Mouse (Mus musculus) neural tube, embryonic 15.5 days (tissue): ENCODE measurements around the gene Slc27a1. TPM values are rescaled to one million over a fixed set of nuclear protein-coding genes. Genes with fewer than 3 reads are reported as not detected.
"Not testable (repeated sequence)": the region's sequence is repeated elsewhere in the genome, so short reads cannot be mapped to it uniquely, and the experiment has no call there.

Source experiments
- ATAC-seq: fragments of 200-750 bp; cut with Nextera tagmentation; 2 replicates; pipeline ENCODE4 v1.8.0; 2017; ENCODE audit warnings: mild to moderate bottlenecking, moderate TSS enrichment, moderate library complexity; ENCODE audit not compliant: low FRiP score
- H3K27ac ChIP-seq: fragments of 300-500 bp; sonication (generic); replicated peaks from 2 replicates; pipeline ENCODE4 v1.5.1; 2015; ENCODE audit warnings: mild to moderate bottlenecking, inconsistent platforms
- H3K27me3 ChIP-seq: fragments of 300-500 bp; sonication (generic); replicated peaks from 2 replicates; pipeline ENCODE4 v1.6.1; 2015; ENCODE audit warnings: inconsistent platforms
- H3K36me3 ChIP-seq: fragments of 300-500 bp; sonication (generic); 2 replicates; pipeline ENCODE4 v1.6.1; 2015; ENCODE audit warnings: inconsistent platforms
- H3K4me1 ChIP-seq: fragments of 300-500 bp; sonication (generic); 2 replicates; pipeline ENCODE4 v1.6.1; 2015; ENCODE audit warnings: inconsistent platforms
- H3K4me2 ChIP-seq: fragments of 300-500 bp; sonication (generic); 2 replicates; pipeline ENCODE4 v1.6.1; 2015; ENCODE audit warnings: inconsistent platforms, mild to moderate bottlenecking, moderate library complexity
- H3K4me3 ChIP-seq: fragments of 300-500 bp; sonication (generic); replicated peaks from 2 replicates; pipeline ENCODE4 v1.5.1; 2015; ENCODE audit warnings: mild to moderate bottlenecking, inconsistent platforms
- H3K9ac ChIP-seq: fragments of 300-500 bp; sonication (generic); replicated peaks from 2 replicates; pipeline ENCODE4 v1.6.1; 2015; ENCODE audit warnings: mild to moderate bottlenecking, inconsistent platforms
- H3K9me3 ChIP-seq: fragments of 300-500 bp; sonication (generic); replicated peaks from 2 replicates; pipeline ENCODE4 v1.6.1; 2016; ENCODE audit warnings: inconsistent platforms
- WGBS: fragments of 180-500 bp; shearing (Covaris S2); methylation state at CpG from one replicate; pipeline ENCODE4 v1.1.7; 2015; ENCODE audit warnings: mixed read lengths; 5-methylcytosine and 5-hydroxymethylcytosine counted together
- polyA plus RNA-seq: library from polyadenylated mRNA; unstranded; fragments of >200 nt; fragmentation: Nextera tagmentation; extraction: Ambion mirVana; gene quantifications from 2 replicates; pipeline ENCODE4 v1.2.1, GENCODE M21; 2015

Slc27a1 gene
- polyA plus RNA-seq, result 83.0 and 85.9 TPM in 2 replicates

- no peaks in the 10 kb centered on the region for H3K36me3 ChIP-seq
Observed at GRCm38 (mm10) chr8:71568387-71568937, at the start of gene Slc27a1. TSS of gene Slc27a1 (plus strand) at chr8:71568882.

GRCm38 (mm10) chr8:71519037-71519825 is 49.5 kb upstream of the Slc27a1 start:
- H3K9me3 ChIP-seq, H3K36me3 ChIP-seq, H3K9ac ChIP-seq, H3K27ac ChIP-seq, H3K4me2 ChIP-seq, ATAC-seq, H3K4me3 ChIP-seq: not testable (repeated sequence)
- peaks cover 10% of the 10 kb centered on the region; the same call in 1 of the 2 replicates for H3K4me1 ChIP-seq
- WGBS, result 39% methylated on average over 9 of the region's 10 CpGs
- H3K27me3 ChIP-seq, result peaks cover 23% of the 10 kb centered on the region

More at GRCm38 (mm10) chr8:71568387-71568937, at the start of gene Slc27a1:
- H3K4me3 ChIP-seq, result peak within 1 kb of the TSS; percentile 69
- ATAC-seq, result peak; percentile 1; the same call in 1 of the 2 replicates
- H3K4me2 ChIP-seq, result peak within 1 kb of the TSS; percentile 88
- no peaks in the 10 kb centered on the region for H3K9me3 ChIP-seq
- 15% methylated on average over 13 of the region's 13 CpGs for WGBS
- peak within 1 kb of the TSS; percentile 92 for H3K27ac ChIP-seq
- H3K27me3 ChIP-seq, result peaks cover 25% of the 10 kb centered on the region
- H3K4me1 ChIP-seq, result peaks cover 42% of the 10 kb centered on the region
- peak within 1 kb of the TSS; percentile 84 for H3K9ac ChIP-seq

- peak overlapping the region; percentile 35 for H3K4me2 ChIP-seq
- H3K9ac ChIP-seq, result no peak overlapping the region
- WGBS, result 6% methylated on average over 17 of the region's 17 CpGs
- H3K27ac ChIP-seq, result no peak overlapping the region
- H3K27me3 ChIP-seq, result peaks cover 45% of the 10 kb centered on the region
- peak; percentile 84 for ATAC-seq
- no peak overlapping the region for H3K4me3 ChIP-seq
- no peaks in the 10 kb centered on the region for H3K9me3 ChIP-seq
- peaks cover 16% of the 10 kb centered on the region; the same call in 1 of the 2 replicates for H3K4me1 ChIP-seq
- no peaks in the 10 kb centered on the region for H3K36me3 ChIP-seq
Observed at GRCm38 (mm10) chr8:71521634-71522033, 47.0 kb upstream of the Slc27a1 start.

- Histone ChIP-seq H3K4me2 (peak within 1 kb of the TSS; percentile 6; the same call in 1 of the 2 replicates), H3K36me3 (no peaks in the 10 kb centered on the region), H3K9me3 (no peaks in the 10 kb centered on the region), H3K27ac (no peak within 1 kb of the TSS), H3K4me3 (no peak within 1 kb of the TSS), H3K27me3 (peaks cover 58% of the 10 kb centered on the region), H3K9ac (no peak within 1 kb of the TSS), H3K4me1 (peaks cover 13% of the 10 kb centered on the region; the same call in 1 of the 2 replicates)
- WGBS, result 10% methylated on average over 46 of the region's 46 CpGs
- no peak for ATAC-seq
Observed at GRCm38 (mm10) chr8:71525226-71526050, 43.2 kb upstream of the Slc27a1 start, which contains the start of gene Ccdc194. TSS of gene Ccdc194 (minus strand) at chr8:71525711.

- no peak for ATAC-seq
- 11% methylated on average over 6 of the region's 6 CpGs for WGBS
- Histone ChIP-seq H3K9ac (no peak overlapping the region), H3K4me3 (no peak overlapping the region), H3K9me3 (no peaks in the 10 kb centered on the region), H3K27ac (no peak overlapping the region), H3K4me2 (no peak overlapping the region), H3K27me3 (peaks cover 53% of the 10 kb centered on the region), H3K4me1 (peaks cover 13% of the 10 kb centered on the region; the same call in 1 of the 2 replicates), H3K36me3 (no peaks in the 10 kb centered on the region)
Observed at GRCm38 (mm10) chr8:71526272-71526671, 42.4 kb upstream of the Slc27a1 start.

- H3K4me3 ChIP-seq, result no peak overlapping the region
- H3K4me1 ChIP-seq, result 0 out of 2 replicates have a peak, but pooled peaks cover 5% of the 10 kb centered on the region
- ATAC-seq, result no peak
- WGBS, result 46% methylated on average over 3 of the region's 3 CpGs
- peaks cover 51% of the 10 kb centered on the region for H3K27me3 ChIP-seq
- H3K27ac ChIP-seq, result no peak overlapping the region
- H3K9ac ChIP-seq, result no peak overlapping the region
- H3K9me3 ChIP-seq, result no peaks in the 10 kb centered on the region
- no peak overlapping the region for H3K4me2 ChIP-seq
- no peaks in the 10 kb centered on the region for H3K36me3 ChIP-seq
Observed at GRCm38 (mm10) chr8:71527162-71527870, 41.4 kb upstream of the Slc27a1 start.

GRCm38 (mm10) chr8:71528362-71529073 is 40.2 kb upstream of the Slc27a1 start:
- ATAC-seq, result no peak
- no peaks in the 10 kb centered on the region for H3K9me3 ChIP-seq
- H3K9ac ChIP-seq, result no peak overlapping the region
- H3K36me3 ChIP-seq, result no peaks in the 10 kb centered on the region
- no peak overlapping the region for H3K4me3 ChIP-seq
- WGBS, result 84% methylated on average over 11 of the region's 11 CpGs
- H3K4me2 ChIP-seq, result no peak overlapping the region
- H3K27ac ChIP-seq, result no peak overlapping the region
- H3K4me1 ChIP-seq, result 0 out of 2 replicates have a peak, but pooled peaks cover 5% of the 10 kb centered on the region
- H3K27me3 ChIP-seq, result peaks cover 42% of the 10 kb centered on the region

- not testable (repeated sequence) for H3K9me3 ChIP-seq
Observed at GRCm38 (mm10) chr8:71530735-71531467, 37.8 kb upstream of the Slc27a1 start.

GRCm38 (mm10) chr8:71534263-71534810 is 34.3 kb upstream of the Slc27a1 start:
- peaks cover 21% of the 10 kb centered on the region for H3K27me3 ChIP-seq
- no peak overlapping the region for H3K4me2 ChIP-seq
- H3K27ac ChIP-seq, result no peak overlapping the region
- 36% methylated on average over 3 of the region's 3 CpGs for WGBS
- no peak overlapping the region for H3K9ac ChIP-seq
- H3K4me1 ChIP-seq, result peaks cover 11% of the 10 kb centered on the region
- no peak overlapping the region for H3K4me3 ChIP-seq
- no peak for ATAC-seq
- H3K36me3 ChIP-seq, result no peaks in the 10 kb centered on the region
- no peaks in the 10 kb centered on the region for H3K9me3 ChIP-seq

More at GRCm38 (mm10) chr8:71530735-71531467, 37.8 kb upstream of the Slc27a1 start:
- H3K4me3 ChIP-seq, H3K4me2 ChIP-seq, H3K27ac ChIP-seq, H3K36me3 ChIP-seq, H3K9ac ChIP-seq, ATAC-seq, H3K4me1 ChIP-seq: not testable (repeated sequence)
- WGBS, result 72% methylated on average over 5 of the region's 12 CpGs
- H3K27me3 ChIP-seq, result peaks cover 23% of the 10 kb centered on the region

GRCm38 (mm10) chr8:71535663-71536062 is 33.0 kb upstream of the Slc27a1 start:
- peak overlapping the region; percentile 9; the same call in 1 of the 2 replicates for H3K4me2 ChIP-seq
- no peak for ATAC-seq
- no peak overlapping the region for H3K4me3 ChIP-seq
- no peak overlapping the region for H3K9ac ChIP-seq
- 61% methylated on average over 5 of the region's 5 CpGs for WGBS
- no peaks in the 10 kb centered on the region for H3K36me3 ChIP-seq
- peaks cover 11% of the 10 kb centered on the region for H3K4me1 ChIP-seq
- H3K27ac ChIP-seq, result no peak overlapping the region
- H3K9me3 ChIP-seq, result no peaks in the 10 kb centered on the region
- peaks cover 21% of the 10 kb centered on the region for H3K27me3 ChIP-seq
